Mouse (Mus musculus): ENCODE data around the gene Gm10309. TPM values are rescaled to one million over a fixed set of nuclear protein-coding genes. Genes with fewer than 3 reads are reported as not detected.

Gm10309 gene
- polyA plus RNA-seq, 1 experiment from 2014 or later: 0.30 TPM

GRCm38 (mm10) chr17:86529003-86529402 lies 24.0 kb upstream of the Gm10309 start:
- peak overlapping the region; percentile 87 for H3K27ac ChIP-seq
- ATAC-seq (replicated peaks; ENCODE audit: low FRiP score): no peak
- H3K4me1 ChIP-seq: peaks cover 49% of the 10 kb centered on the region
- H3K9ac ChIP-seq: no peak overlapping the region
- no peak overlapping the region for H3K4me2 ChIP-seq
- no peaks in the 10 kb centered on the region for H3K9me3 ChIP-seq (replicated peaks)
- no peaks in the 10 kb centered on the region for H3K36me3 ChIP-seq
- H3K27me3 ChIP-seq: no peaks in the 10 kb centered on the region
- 63% methylated on average over 10 of the region's 10 CpGs for WGBS
- no peak overlapping the region for H3K4me3 ChIP-seq (replicated peaks)

DNA sequence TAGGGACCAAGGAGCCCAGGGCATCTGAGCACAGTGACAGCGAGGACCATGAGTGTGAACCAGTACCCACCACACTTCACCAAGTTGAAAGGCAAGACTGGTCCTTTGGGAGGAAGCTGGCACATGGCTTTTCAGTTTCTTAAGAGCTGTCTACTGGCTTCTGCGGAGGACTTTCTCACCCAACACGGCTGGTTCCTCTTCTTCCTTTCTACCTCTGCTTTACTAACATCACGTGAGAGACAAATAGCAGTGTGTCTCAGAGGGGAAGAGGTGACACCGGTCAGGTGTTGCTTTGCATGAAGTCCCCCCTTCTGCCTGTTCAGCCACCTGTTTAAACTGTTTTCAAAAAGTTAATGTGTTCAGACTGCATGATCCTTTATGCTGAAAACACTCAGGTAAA lies 22.3 kb upstream of the Gm10309 start:
- H3K4me2 ChIP-seq: no peak overlapping the region
- no peaks in the 10 kb centered on the region for H3K36me3 ChIP-seq
- 90% methylated on average over 5 of the region's 5 CpGs for WGBS
- H3K27me3 ChIP-seq: no peaks in the 10 kb centered on the region
- ATAC-seq (replicated peaks; ENCODE audit: low FRiP score): no peak
- H3K4me1 ChIP-seq: peaks cover 39% of the 10 kb centered on the region
- no peak overlapping the region for H3K4me3 ChIP-seq (replicated peaks)
- H3K9ac ChIP-seq: no peak overlapping the region
- no peak overlapping the region for H3K27ac ChIP-seq
- no peaks in the 10 kb centered on the region for H3K9me3 ChIP-seq (replicated peaks)

DNA sequence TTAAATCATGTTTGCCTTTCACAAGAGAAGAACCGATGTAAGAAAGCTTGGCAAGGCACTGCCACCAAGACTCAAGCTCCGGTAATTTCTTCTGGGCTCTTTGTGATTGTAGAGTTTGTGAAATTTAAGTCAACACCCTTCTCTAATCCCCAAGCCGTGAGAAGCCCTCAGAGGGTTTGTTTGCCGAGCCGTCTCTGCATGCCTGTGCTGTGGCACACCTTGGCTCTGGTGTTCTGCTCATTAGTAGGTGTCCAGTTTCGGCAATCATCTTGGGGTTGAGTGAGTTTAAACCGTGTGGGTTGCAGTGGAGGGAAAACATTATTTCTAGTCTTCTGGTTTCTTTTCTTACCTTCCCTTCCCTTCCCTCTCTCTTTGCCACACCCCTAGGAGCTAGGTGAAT lies 21.0 kb upstream of the Gm10309 start:
- ATAC-seq (replicated peaks; ENCODE audit: low FRiP score): no peak
- Histone ChIP-seq H3K9ac (no peak overlapping the region), H3K36me3 (no peaks in the 10 kb centered on the region), H3K4me1 (peaks cover 31% of the 10 kb centered on the region), H3K4me2 (no peak overlapping the region), H3K9me3 (replicated peaks) (no peaks in the 10 kb centered on the region), H3K4me3 (replicated peaks) (no peak overlapping the region), H3K27ac (no peak overlapping the region), H3K27me3 (no peaks in the 10 kb centered on the region)
- 56% methylated on average over 7 of the region's 7 CpGs for WGBS

DNA sequence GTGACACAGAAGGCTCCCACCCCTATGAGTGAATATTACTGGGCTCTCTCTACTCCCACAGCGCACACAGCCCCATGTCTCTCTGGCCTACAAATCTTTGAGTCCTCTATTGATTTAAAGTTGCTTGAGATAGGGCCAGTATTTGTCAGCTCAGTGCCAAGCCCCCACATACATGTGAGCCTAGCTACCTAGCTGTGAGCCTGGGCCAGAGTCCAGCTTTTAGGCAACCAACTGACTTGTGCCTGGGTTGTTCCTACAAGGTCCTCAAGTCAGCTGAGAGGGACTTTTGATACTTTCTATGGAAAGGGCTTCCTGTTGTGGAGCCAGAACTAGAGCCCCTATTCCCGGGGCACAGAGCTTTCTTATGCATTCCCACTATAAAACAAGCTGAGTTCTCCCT lies 20.0 kb upstream of the Gm10309 start:
- H3K4me3 ChIP-seq (replicated peaks): no peak overlapping the region
- no peaks in the 10 kb centered on the region for H3K36me3 ChIP-seq
- no peak overlapping the region for H3K4me2 ChIP-seq
- no peaks in the 10 kb centered on the region for H3K9me3 ChIP-seq (replicated peaks)
- 87% methylated on average over 2 of the region's 2 CpGs for WGBS
- no peak overlapping the region for H3K9ac ChIP-seq
- H3K27me3 ChIP-seq: no peaks in the 10 kb centered on the region
- ATAC-seq (replicated peaks; ENCODE audit: low FRiP score): no peak
- no peak overlapping the region for H3K27ac ChIP-seq
- peaks cover 22% of the 10 kb centered on the region for H3K4me1 ChIP-seq

GRCm38 (mm10) chr17:86523843-86524242 lies 18.8 kb upstream of the Gm10309 start:
- H3K4me3 ChIP-seq (replicated peaks): no peak overlapping the region
- H3K27ac ChIP-seq: no peak overlapping the region
- H3K4me2 ChIP-seq: no peak overlapping the region
- H3K27me3 ChIP-seq: no peaks in the 10 kb centered on the region
- ATAC-seq (replicated peaks; ENCODE audit: low FRiP score): no peak
- H3K36me3 ChIP-seq: no peaks in the 10 kb centered on the region
- WGBS: 94% methylated on average over 10 of the region's 10 CpGs
- no peaks in the 10 kb centered on the region for H3K9me3 ChIP-seq (replicated peaks)
- H3K4me1 ChIP-seq: peaks cover 10% of the 10 kb centered on the region
- no peak overlapping the region for H3K9ac ChIP-seq

DNA sequence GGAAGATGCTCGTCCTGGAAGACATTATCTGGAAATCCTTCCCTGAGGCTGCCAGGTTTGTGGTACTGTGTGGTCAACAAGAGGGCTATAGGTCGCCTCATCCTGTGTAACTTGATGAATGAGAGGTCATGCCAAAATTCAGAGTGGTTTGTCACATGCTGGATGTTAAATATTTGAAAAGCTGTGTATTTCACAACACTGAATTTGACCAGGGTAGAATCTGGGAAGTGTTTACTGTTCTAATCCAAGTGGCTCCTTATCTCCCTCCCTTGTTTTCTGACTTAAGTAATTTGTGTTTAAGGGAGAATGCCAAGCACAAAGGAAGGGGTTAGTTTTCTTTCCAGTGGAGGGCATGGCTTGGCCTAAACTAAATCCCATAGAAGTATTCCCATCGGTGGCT lies 18.3 kb upstream of the Gm10309 start:
- no peak overlapping the region for H3K9ac ChIP-seq
- H3K4me2 ChIP-seq: no peak overlapping the region
- no peaks in the 10 kb centered on the region for H3K27me3 ChIP-seq
- no peak overlapping the region for H3K4me3 ChIP-seq (replicated peaks)
- ATAC-seq (replicated peaks; ENCODE audit: low FRiP score): no peak
- no peaks in the 10 kb centered on the region for H3K36me3 ChIP-seq
- H3K4me1 ChIP-seq: peaks cover 6% of the 10 kb centered on the region
- H3K9me3 ChIP-seq (replicated peaks): no peaks in the 10 kb centered on the region
- 80% methylated on average over 3 of the region's 3 CpGs for WGBS
- no peak overlapping the region for H3K27ac ChIP-seq

- 89% methylated on average over 5 of the region's 5 CpGs for WGBS
- H3K4me1 ChIP-seq: no peaks in the 10 kb centered on the region
- H3K9ac ChIP-seq: no peak overlapping the region
- no peak overlapping the region for H3K4me2 ChIP-seq
- no peaks in the 10 kb centered on the region for H3K9me3 ChIP-seq (replicated peaks)
- no peak overlapping the region for H3K4me3 ChIP-seq (replicated peaks)
- H3K36me3 ChIP-seq: no peaks in the 10 kb centered on the region
- H3K27ac ChIP-seq: no peak overlapping the region
- no peaks in the 10 kb centered on the region for H3K27me3 ChIP-seq
- ATAC-seq (replicated peaks; ENCODE audit: low FRiP score): no peak
Observed at GRCm38 (mm10) chr17:86522649-86523048, 17.6 kb upstream of the Gm10309 start.

- Histone ChIP-seq H3K4me2 (no peak overlapping the region), H3K27ac (no peak overlapping the region), H3K9me3 (replicated peaks) (no peaks in the 10 kb centered on the region), H3K4me3 (replicated peaks) (no peak overlapping the region), H3K36me3 (no peaks in the 10 kb centered on the region), H3K4me1 (no peaks in the 10 kb centered on the region), H3K9ac (no peak overlapping the region), H3K27me3 (no peaks in the 10 kb centered on the region)
- no peak for ATAC-seq (replicated peaks; ENCODE audit: low FRiP score)
- WGBS: 95% methylated on average over 11 of the region's 11 CpGs
Observed at GRCm38 (mm10) chr17:86521252-86521651, 16.2 kb upstream of the Gm10309 start.

DNA sequence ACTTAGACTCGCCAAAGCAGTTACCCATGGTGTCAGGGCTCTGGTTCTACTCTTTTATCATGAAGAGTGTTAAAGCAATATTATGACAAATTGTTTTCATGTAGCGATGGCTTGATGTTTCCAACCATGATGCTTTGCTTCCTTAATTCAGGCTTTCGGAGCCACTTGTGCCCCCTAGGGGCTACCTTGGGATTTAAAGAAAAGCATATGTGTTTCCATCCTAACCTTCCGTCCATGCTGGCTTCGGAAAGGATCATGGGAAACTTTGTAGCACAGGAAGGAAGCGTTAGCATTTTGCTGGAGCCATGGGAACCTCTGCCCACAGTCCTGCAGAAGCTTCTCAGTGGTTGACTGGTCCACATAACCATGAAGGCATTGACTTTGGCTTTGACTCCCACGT lies 13.6 kb upstream of the Gm10309 start:
- Histone ChIP-seq H3K4me2 (no peak overlapping the region), H3K27me3 (no peaks in the 10 kb centered on the region), H3K4me3 (replicated peaks) (no peak overlapping the region), H3K36me3 (no peaks in the 10 kb centered on the region), H3K27ac (no peak overlapping the region), H3K4me1 (peaks cover 17% of the 10 kb centered on the region), H3K9me3 (replicated peaks) (no peaks in the 10 kb centered on the region), H3K9ac (no peak overlapping the region)
- WGBS: 94% methylated on average over 7 of the region's 7 CpGs
- no peak for ATAC-seq (replicated peaks; ENCODE audit: low FRiP score)

DNA sequence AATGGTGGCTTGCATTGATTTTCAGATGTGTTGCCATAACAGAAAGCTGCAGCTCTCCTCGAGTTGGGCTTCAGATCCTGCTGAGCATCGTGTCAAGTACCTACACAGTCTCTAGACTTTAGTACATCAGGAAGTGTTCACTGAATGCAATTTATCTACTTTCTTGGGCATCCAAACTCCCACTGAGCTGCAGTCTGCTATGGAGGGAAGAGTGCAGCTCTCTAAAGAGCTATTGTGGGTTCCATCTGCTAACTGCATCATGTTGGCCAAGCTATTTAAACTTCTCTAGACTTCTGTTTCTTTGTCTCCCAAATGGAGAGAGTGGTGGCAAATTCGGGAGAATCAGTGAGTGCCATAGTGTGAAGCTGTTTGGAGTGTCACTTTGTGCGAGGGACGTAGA lies 11.6 kb upstream of the Gm10309 start:
- H3K27me3 ChIP-seq: no peaks in the 10 kb centered on the region
- no peaks in the 10 kb centered on the region for H3K9me3 ChIP-seq (replicated peaks)
- no peaks in the 10 kb centered on the region for H3K36me3 ChIP-seq
- no peak overlapping the region for H3K27ac ChIP-seq
- H3K4me1 ChIP-seq: peaks cover 26% of the 10 kb centered on the region
- WGBS: 74% methylated on average over 5 of the region's 5 CpGs
- no peak overlapping the region for H3K4me3 ChIP-seq (replicated peaks)
- ATAC-seq (replicated peaks; ENCODE audit: low FRiP score): no peak
- H3K9ac ChIP-seq: no peak overlapping the region
- no peak overlapping the region for H3K4me2 ChIP-seq

DNA sequence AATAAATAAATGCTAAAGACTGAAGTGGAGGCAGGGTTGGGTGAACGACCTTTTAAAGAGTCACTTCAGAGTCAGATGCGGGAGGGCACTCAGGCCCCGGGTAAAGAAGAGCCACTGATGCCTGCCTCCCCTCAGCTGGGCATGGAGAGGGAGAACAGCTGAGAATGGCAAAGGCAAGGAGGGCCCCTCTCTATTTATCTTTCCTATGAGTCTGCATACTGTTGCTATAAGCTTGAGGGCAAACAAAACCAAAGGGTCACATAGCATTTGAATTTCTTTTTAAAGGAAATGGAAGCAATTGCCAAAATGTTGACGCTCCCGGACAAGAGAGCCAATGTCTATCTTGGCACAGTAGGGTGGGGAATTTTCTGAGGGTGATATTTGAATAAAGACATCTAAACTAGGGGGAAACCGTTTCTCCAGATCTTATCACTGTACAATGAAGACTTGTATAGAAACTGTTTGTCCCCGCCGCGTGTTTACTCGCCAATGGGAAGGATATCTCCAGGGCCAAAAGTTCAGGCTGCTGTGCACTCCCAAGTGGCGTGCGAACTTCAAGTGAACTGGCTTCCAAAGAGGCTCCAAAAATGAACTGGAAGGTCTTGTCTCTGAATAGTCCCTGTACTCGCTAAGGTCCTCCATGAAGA lies 10.1 kb upstream of the Gm10309 start:
- H3K27me3 ChIP-seq: no peaks in the 10 kb centered on the region
- no peaks in the 10 kb centered on the region for H3K36me3 ChIP-seq
- H3K9me3 ChIP-seq (replicated peaks): no peaks in the 10 kb centered on the region
- peaks cover 33% of the 10 kb centered on the region for H3K4me1 ChIP-seq
- H3K4me2 ChIP-seq: no peak overlapping the region
- ATAC-seq (replicated peaks; ENCODE audit: low FRiP score): no peak
- H3K27ac ChIP-seq: peak overlapping the region; percentile 30; the same call in 1 of the 2 replicates
- WGBS: 64% methylated on average over 13 of the region's 13 CpGs
- no peak overlapping the region for H3K4me3 ChIP-seq (replicated peaks)
- H3K9ac ChIP-seq: no peak overlapping the region

DNA sequence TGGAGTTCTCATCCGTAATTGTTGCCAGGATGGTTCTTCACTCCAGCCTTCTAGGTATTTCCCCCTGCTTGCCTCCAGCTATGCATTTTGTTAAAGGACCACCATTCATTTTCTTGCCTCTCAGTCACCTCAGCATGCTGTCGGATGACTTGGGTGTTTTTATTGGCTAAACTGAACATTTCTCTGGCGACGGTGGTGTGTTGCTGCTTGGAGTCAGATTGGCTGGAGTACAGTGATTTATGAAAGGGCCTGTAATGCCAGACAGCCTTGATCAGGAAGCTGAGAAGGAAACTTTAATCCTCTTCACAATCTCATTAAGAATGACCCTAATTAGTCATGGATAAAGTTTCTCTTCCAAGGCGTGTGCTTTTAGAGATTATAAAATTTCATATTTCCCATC lies 4.8 kb upstream of the Gm10309 start:
- WGBS: 26% methylated on average over 5 of the region's 5 CpGs
- no peak for ATAC-seq (replicated peaks; ENCODE audit: low FRiP score)
- peak overlapping the region; percentile 74 for H3K27ac ChIP-seq

GRCm38 (mm10) chr17:86508212-86508490 lies 3.1 kb upstream of the Gm10309 start:
- no peak overlapping the region for H3K4me3 ChIP-seq (replicated peaks)
- no peak for ATAC-seq (replicated peaks; ENCODE audit: low FRiP score)
- H3K27me3 ChIP-seq: no peaks in the 10 kb centered on the region
- 91% methylated on average over 3 of the region's 3 CpGs for WGBS
- H3K36me3 ChIP-seq: no peaks in the 10 kb centered on the region
- H3K9me3 ChIP-seq (replicated peaks): no peaks in the 10 kb centered on the region
- peaks cover 34% of the 10 kb centered on the region for H3K4me1 ChIP-seq
- H3K27ac ChIP-seq: no peak overlapping the region
- H3K4me2 ChIP-seq: no peak overlapping the region
- H3K9ac ChIP-seq: no peak overlapping the region

More for the DNA sequence above, 4.8 kb upstream of the Gm10309 start:
- Histone ChIP-seq H3K4me2 (no peak overlapping the region), H3K27me3 (no peaks in the 10 kb centered on the region), H3K9ac (no peak overlapping the region), H3K4me1 (peaks cover 48% of the 10 kb centered on the region), H3K36me3 (no peaks in the 10 kb centered on the region), H3K4me3 (replicated peaks) (no peak overlapping the region), H3K9me3 (replicated peaks) (no peaks in the 10 kb centered on the region)
